Mouse (Mus musculus) ES-Bruce4 (cell line): Measurements from ENCODE around the gene Sox6.

Source experiments
- CTCF ChIP-seq: IDR thresholded peaks from one replicate; pipeline ENCODE4 v1.8.1; 2011; ENCODE audit warnings: low read depth, low read length
- EP300 ChIP-seq: IDR thresholded peaks from 2 replicates; pipeline ENCODE4 v1.6.1; 2011; ENCODE audit warnings: low read depth, low read length; ENCODE audit not compliant: insufficient read depth
- POLR2A ChIP-seq: IDR thresholded peaks from one replicate; pipeline ENCODE4 v1.8.1; 2011; ENCODE audit warnings: low read length; ENCODE audit not compliant: insufficient read depth

GRCm38 (mm10) chr7:115889926-115890325, 148.7 kb downstream of the Sox6 start:
- TF ChIP-seq POLR2A (no peak), CTCF (no peak), EP300 (no peak)
